Mouse (Mus musculus) lung, postnatal 0 days (tissue): Measurements from ENCODE around the gene Olfr566. TPM values are rescaled to one million over a fixed set of nuclear protein-coding genes. Genes with fewer than 3 reads are reported as not detected.

ENCODE experiments used
- ATAC-seq: fragments of 200-750 bp; cut with Nextera tagmentation; 2 replicates; pipeline ENCODE4 v1.8.0; 2017; ENCODE audit warnings: moderate library complexity
- DNase-seq: peaks from one replicate; pipeline ENCODE4 v3.0.0-alpha.2; 2016; ENCODE audit warnings: low spot score
- H3K27ac ChIP-seq: fragments of 300-500 bp; sonication (generic); 2 replicates; pipeline ENCODE4 v1.5.1; 2014; ENCODE audit warnings: antibody characterized with exemption, mild to moderate bottlenecking, low read length, mixed read lengths
- H3K27me3 ChIP-seq: fragments of 300-500 bp; sonication (generic); replicated peaks from 2 replicates; pipeline ENCODE4 v1.6.1; 2014; ENCODE audit warnings: low read length, mixed read lengths; ENCODE audit not compliant: insufficient read depth
- H3K36me3 ChIP-seq: fragments of 300-500 bp; sonication (generic); 2 replicates; pipeline ENCODE4 v1.6.1; 2014; ENCODE audit warnings: low read length, mixed read lengths; ENCODE audit not compliant: insufficient read depth
- H3K4me1 ChIP-seq: fragments of 300-500 bp; sonication (generic); 2 replicates; pipeline ENCODE4 v1.6.1; 2014; ENCODE audit warnings: antibody characterized with exemption, low read depth, low read length, mixed read lengths; ENCODE audit not compliant: insufficient read depth
- H3K4me2 ChIP-seq: fragments of 300-500 bp; sonication (generic); replicated peaks from 2 replicates; pipeline ENCODE4 v1.6.1; 2014; ENCODE audit warnings: low read depth, mild to moderate bottlenecking, low read length, moderate library complexity, mixed read lengths
- H3K4me3 ChIP-seq: fragments of 300-500 bp; sonication (generic); 2 replicates; pipeline ENCODE4 v1.5.1; 2014; ENCODE audit warnings: low read depth, low read length
- H3K9ac ChIP-seq: fragments of 300-500 bp; sonication (generic); replicated peaks from 2 replicates; pipeline ENCODE4 v1.6.1; 2014; ENCODE audit warnings: low read depth, mild to moderate bottlenecking
- H3K9me3 ChIP-seq: fragments of 300-500 bp; sonication (generic); 2 replicates; pipeline ENCODE4 v1.6.1; 2016; ENCODE audit warnings: low read length, mixed read lengths
- CTCF ChIP-seq: IDR thresholded peaks from 2 replicates; pipeline ENCODE4 v1.5.1; 2016; ENCODE audit warnings: antibody characterized with exemption, mild to moderate bottlenecking
- EP300 ChIP-seq: IDR thresholded peaks from 2 replicates; pipeline ENCODE4 v1.6.1; 2016; ENCODE audit warnings: antibody characterized with exemption, mild to moderate bottlenecking, control low read depth
- WGBS: fragments of 180-500 bp; shearing (Covaris S2); extraction: QIAGEN DNeasy Blood & Tissue Kit; methylation state at CpG from one replicate; pipeline ENCODE4 v1.1.7; 2014; 5-methylcytosine and 5-hydroxymethylcytosine counted together
- polyA plus RNA-seq: library from polyadenylated mRNA; unstranded; fragments of >200 nt; fragmentation: Nextera tagmentation; extraction: Ambion mirVana; gene quantifications from 2 replicates; pipeline ENCODE4 v1.2.1, GENCODE M21; 2015

Olfr566 gene
- not detected in 2 replicates for polyA plus RNA-seq

GRCm38 (mm10) chr7:102858665-102859064, at the start of gene Olfr566:
TSS of gene Olfr566 (minus strand) at chr7:102858765.
- H3K9ac ChIP-seq: no peak within 1 kb of the TSS
- ATAC-seq: no peak

GRCm38 (mm10) chr7:102890782-102891181, 32.2 kb upstream of the Olfr566 start, which contains the start of gene Olfr569:
TSS of gene Olfr569 (minus strand) at chr7:102890882.
- no peaks in the 10 kb centered on the region for H3K36me3 ChIP-seq
- no peak within 1 kb of the TSS for H3K4me3 ChIP-seq
- H3K27ac ChIP-seq: no peak within 1 kb of the TSS
- WGBS: 63% methylated on average over 3 of the region's 3 CpGs
- no peak within 1 kb of the TSS for H3K9ac ChIP-seq
- H3K27me3 ChIP-seq: no peaks in the 10 kb centered on the region
- no peak for DNase-seq
- no peak within 1 kb of the TSS for H3K4me2 ChIP-seq
- H3K4me1 ChIP-seq: no peaks in the 10 kb centered on the region
- no peak for TF ChIP-seq CTCF
- TF ChIP-seq EP300: no peak
- no peaks in the 10 kb centered on the region for H3K9me3 ChIP-seq
- no peak for ATAC-seq

More at GRCm38 (mm10) chr7:102858665-102859064, at the start of gene Olfr566:
- no peak within 1 kb of the TSS for H3K27ac ChIP-seq
- H3K4me2 ChIP-seq: no peak within 1 kb of the TSS
- no peak for TF ChIP-seq EP300
- no peak for TF ChIP-seq CTCF
- no peak within 1 kb of the TSS for H3K4me3 ChIP-seq
- no peak for DNase-seq
- WGBS: 81% methylated on average over 1 of the region's 1 CpGs
- H3K27me3 ChIP-seq: no peaks in the 10 kb centered on the region
- no peaks in the 10 kb centered on the region for H3K9me3 ChIP-seq
- no peaks in the 10 kb centered on the region for H3K36me3 ChIP-seq
- H3K4me1 ChIP-seq: no peaks in the 10 kb centered on the region

GRCm38 (mm10) chr7:102876822-102877221, 18.3 kb upstream of the Olfr566 start, which contains the start of gene Olfr568:
TSS of gene Olfr568 (plus strand) at chr7:102877122.
- DNase-seq: no peak
- H3K4me3 ChIP-seq: no peak within 1 kb of the TSS
- H3K27me3 ChIP-seq: no peaks in the 10 kb centered on the region
- ATAC-seq: no peak
- no peaks in the 10 kb centered on the region for H3K9me3 ChIP-seq
- no peaks in the 10 kb centered on the region for H3K4me1 ChIP-seq
- no peak within 1 kb of the TSS for H3K9ac ChIP-seq
- no peak within 1 kb of the TSS for H3K27ac ChIP-seq
- H3K36me3 ChIP-seq: no peaks in the 10 kb centered on the region
- H3K4me2 ChIP-seq: no peak within 1 kb of the TSS
- TF ChIP-seq CTCF (no peak), EP300 (no peak)

GRCm38 (mm10) chr7:102855807-102856206, 2.8 kb downstream of the Olfr566 start:
- no peak overlapping the region for H3K9ac ChIP-seq
- H3K4me1 ChIP-seq: no peaks in the 10 kb centered on the region
- no peaks in the 10 kb centered on the region for H3K36me3 ChIP-seq
- DNase-seq (no peak), ATAC-seq (no peak)
- no peak for TF ChIP-seq EP300
- TF ChIP-seq CTCF: no peak
- no peaks in the 10 kb centered on the region for H3K27me3 ChIP-seq
- no peak overlapping the region for H3K4me2 ChIP-seq
- no peak overlapping the region for H3K27ac ChIP-seq
- no peak overlapping the region for H3K4me3 ChIP-seq
- H3K9me3 ChIP-seq: no peaks in the 10 kb centered on the region

Other genes with a start within 250 kb of the Olfr566 start
- not detected in 2 replicates for gene Olfr553, start 240.5 kb downstream of the Olfr566 start, polyA plus RNA-seq
- gene Olfr554, start 220.3 kb downstream of the Olfr566 start, polyA plus RNA-seq: not detected in 2 replicates
- not detected in 2 replicates for gene Olfr555, start 199.9 kb downstream of the Olfr566 start, polyA plus RNA-seq
- not detected in 2 replicates for gene Olfr556, start 193.9 kb downstream of the Olfr566 start, polyA plus RNA-seq
- 11.6 and 13.2 TPM in 2 replicates for gene Trim68, start 171.4 kb downstream of the Olfr566 start, polyA plus RNA-seq
- gene Olfr557, start 162.9 kb downstream of the Olfr566 start, polyA plus RNA-seq: not detected in 2 replicates
- gene Olfr558, start 156.6 kb downstream of the Olfr566 start, polyA plus RNA-seq: 0.13 and 0.16 TPM in 2 replicates
- gene Olfr33, start 139.7 kb downstream of the Olfr566 start, polyA plus RNA-seq: not detected in 2 replicates
- gene Olfr559, start 131.3 kb downstream of the Olfr566 start, polyA plus RNA-seq: not detected in 2 replicates
- gene Olfr560, start 99.4 kb downstream of the Olfr566 start, polyA plus RNA-seq: not detected in 2 replicates
- 0.04 and 0.12 TPM in 2 replicates for gene Olfr78, start 99.3 kb downstream of the Olfr566 start, polyA plus RNA-seq
- not detected in 2 replicates for gene Olfr561, start 87.5 kb downstream of the Olfr566 start, polyA plus RNA-seq
- not detected in 2 replicates for gene Olfr564, start 55.3 kb downstream of the Olfr566 start, polyA plus RNA-seq
- gene Olfr568, start 18.4 kb upstream of the Olfr566 start, polyA plus RNA-seq: not detected in 2 replicates
- gene Olfr569, start 32.1 kb upstream of the Olfr566 start, polyA plus RNA-seq: not detected in 2 replicates
- gene Olfr570, start 35.8 kb upstream of the Olfr566 start, polyA plus RNA-seq: not detected in 2 replicates
- gene Olfr571, start 58.8 kb upstream of the Olfr566 start, polyA plus RNA-seq: not detected in 2 replicates
- not detected in 2 replicates for gene Olfr572, start 65.6 kb upstream of the Olfr566 start, polyA plus RNA-seq
- not detected in 2 replicates for gene Olfr573-ps1, start 83.8 kb upstream of the Olfr566 start, polyA plus RNA-seq
- gene Olfr574, start 89.7 kb upstream of the Olfr566 start, polyA plus RNA-seq: not detected in 2 replicates
- not detected in 2 replicates for gene Olfr575, start 100.0 kb upstream of the Olfr566 start, polyA plus RNA-seq
- gene Olfr576, start 103.9 kb upstream of the Olfr566 start, polyA plus RNA-seq: not detected in 2 replicates
- not detected in 2 replicates for gene Olfr577, start 117.2 kb upstream of the Olfr566 start, polyA plus RNA-seq
- gene Olfr578, start 130.6 kb upstream of the Olfr566 start, polyA plus RNA-seq: not detected in 2 replicates
- gene Olfr582, start 179.3 kb upstream of the Olfr566 start, polyA plus RNA-seq: not detected in 2 replicates
- not detected in 2 replicates for gene Olfr583, start 192.5 kb upstream of the Olfr566 start, polyA plus RNA-seq
- not detected in 2 replicates for gene Olfr584, start 223.1 kb upstream of the Olfr566 start, polyA plus RNA-seq
- gene Olfr585, start 239.0 kb upstream of the Olfr566 start, polyA plus RNA-seq: not detected in 2 replicates